Mouse (Mus musculus) liver, embryonic 13.5 days (tissue): ENCODE results near the gene Gm614. TPM values are rescaled to one million over a fixed set of nuclear protein-coding genes. Genes with fewer than 3 reads are reported as not detected.
A peak's percentile ranks its signal among the peaks of the same experiment; 100 is the strongest.

Experiments
- ATAC-seq: fragments of 200-750 bp; cut with Nextera tagmentation; 2 replicates; pipeline ENCODE4 v1.8.0; 2017; ENCODE audit warnings: low read depth, mild to moderate bottlenecking, moderate number of reproducible peaks, moderate library complexity
- DNase-seq: peaks from one replicate; pipeline ENCODE4 v3.0.0; 2022
- H3K27ac ChIP-seq: fragments of 300-500 bp; sonication (generic); 2 replicates; pipeline ENCODE4 v1.5.1; 2015; ENCODE audit warnings: moderate library complexity, mild to moderate bottlenecking, inconsistent platforms
- H3K27me3 ChIP-seq: fragments of 300-500 bp; sonication (generic); 2 replicates; pipeline ENCODE4 v1.6.1; 2015; ENCODE audit warnings: mild to moderate bottlenecking, inconsistent platforms
- H3K36me3 ChIP-seq: fragments of 300-500 bp; sonication (generic); 2 replicates; pipeline ENCODE4 v1.6.1; 2015; ENCODE audit warnings: mild to moderate bottlenecking, inconsistent platforms
- H3K4me1 ChIP-seq: fragments of 300-500 bp; sonication (generic); replicated peaks from 2 replicates; pipeline ENCODE4 v1.6.1; 2015; ENCODE audit warnings: inconsistent platforms
- H3K4me2 ChIP-seq: fragments of 300-500 bp; sonication (generic); 2 replicates; pipeline ENCODE4 v1.6.1; 2015; ENCODE audit warnings: inconsistent platforms, mild to moderate bottlenecking, moderate library complexity
- H3K4me3 ChIP-seq: fragments of 300-500 bp; sonication (generic); replicated peaks from 2 replicates; pipeline ENCODE4 v1.5.1; 2015; ENCODE audit warnings: mild to moderate bottlenecking, inconsistent platforms
- H3K9ac ChIP-seq: fragments of 300-500 bp; sonication (generic); 2 replicates; pipeline ENCODE4 v1.6.1; 2015; ENCODE audit warnings: mild to moderate bottlenecking, inconsistent platforms
- H3K9me3 ChIP-seq: fragments of 300-500 bp; sonication (generic); replicated peaks from 2 replicates; pipeline ENCODE4 v1.6.1; 2016; ENCODE audit warnings: inconsistent platforms
- WGBS: fragments of 180-500 bp; shearing (Covaris S2); methylation state at CpG from one replicate; pipeline ENCODE4 v1.1.7; 2015; ENCODE audit not compliant: insufficient replicate concordance; 5-methylcytosine and 5-hydroxymethylcytosine counted together
- polyA plus RNA-seq: library from polyadenylated mRNA; unstranded; fragments of >200 nt; fragmentation: Nextera tagmentation; extraction: Ambion mirVana; gene quantifications from 2 replicates; pipeline ENCODE4 v1.2.1, GENCODE M21; 2015

The Gm614 gene
- not detected in 2 replicates for polyA plus RNA-seq

DNA sequence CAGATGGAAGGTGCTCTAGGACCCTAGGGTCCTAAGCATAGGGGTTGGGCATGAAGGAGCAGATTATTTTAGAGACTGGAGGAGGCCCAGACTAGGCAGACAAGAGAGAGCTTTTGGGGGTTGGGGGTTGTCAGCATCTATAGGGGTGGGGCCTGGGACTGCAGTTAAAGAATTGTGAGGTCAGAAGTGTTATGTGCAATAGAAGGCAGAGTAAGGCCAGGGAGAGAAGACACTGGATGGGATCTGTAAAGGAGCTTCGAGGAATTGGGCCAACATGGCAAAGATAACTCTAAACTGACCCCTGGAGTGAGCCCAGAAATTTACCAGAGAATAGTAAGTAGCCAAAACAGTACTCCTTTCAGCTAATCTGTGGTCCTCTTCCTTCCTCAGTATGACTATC lies at the start of gene Gm614:
Gm614 (minus strand) TSS at position 101 of the 400 bp plus-strand sequence.
- no peak within 1 kb of the TSS for H3K27ac ChIP-seq
- no peaks in the 10 kb centered on the region for H3K27me3 ChIP-seq
- no peak within 1 kb of the TSS for H3K4me3 ChIP-seq
- DNase-seq (no peak), ATAC-seq (no peak)
- H3K36me3 ChIP-seq = peaks cover 2% of the 10 kb centered on the region
- H3K9ac ChIP-seq = no peak within 1 kb of the TSS
- 83% methylated on average over 1 of the region's 1 CpGs for WGBS
- no peaks in the 10 kb centered on the region for H3K9me3 ChIP-seq
- no peak within 1 kb of the TSS for H3K4me2 ChIP-seq
- H3K4me1 ChIP-seq = peaks cover 35% of the 10 kb centered on the region

DNA sequence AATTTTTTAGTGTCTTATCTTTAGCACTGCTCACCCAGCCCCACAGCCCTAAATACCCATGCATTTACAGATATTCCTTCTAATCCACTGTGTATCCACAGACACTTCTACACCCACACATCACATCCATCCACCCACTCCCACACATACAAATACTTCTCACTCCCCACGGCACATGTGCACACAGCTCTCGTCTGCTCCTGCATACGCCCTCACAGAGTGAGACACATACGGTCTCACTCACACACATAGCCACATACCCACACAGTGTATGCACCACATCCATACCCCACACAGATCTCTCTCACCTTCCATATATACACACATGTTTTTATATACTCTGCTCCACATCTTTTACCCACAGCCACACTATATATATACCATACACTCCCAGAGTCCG lies 45.5 kb upstream of the Gm614 start:
- WGBS = 75% methylated on average over 5 of the region's 5 CpGs
- DNase-seq (no peak), ATAC-seq (no peak)
- Histone ChIP-seq H3K27me3 (peaks cover 42% of the 10 kb centered on the region), H3K27ac (no peak overlapping the region), H3K4me3 (no peak overlapping the region), H3K9me3 (no peaks in the 10 kb centered on the region), H3K4me1 (no peaks in the 10 kb centered on the region), H3K9ac (no peak overlapping the region), H3K36me3 (no peaks in the 10 kb centered on the region), H3K4me2 (no peak overlapping the region)

DNA sequence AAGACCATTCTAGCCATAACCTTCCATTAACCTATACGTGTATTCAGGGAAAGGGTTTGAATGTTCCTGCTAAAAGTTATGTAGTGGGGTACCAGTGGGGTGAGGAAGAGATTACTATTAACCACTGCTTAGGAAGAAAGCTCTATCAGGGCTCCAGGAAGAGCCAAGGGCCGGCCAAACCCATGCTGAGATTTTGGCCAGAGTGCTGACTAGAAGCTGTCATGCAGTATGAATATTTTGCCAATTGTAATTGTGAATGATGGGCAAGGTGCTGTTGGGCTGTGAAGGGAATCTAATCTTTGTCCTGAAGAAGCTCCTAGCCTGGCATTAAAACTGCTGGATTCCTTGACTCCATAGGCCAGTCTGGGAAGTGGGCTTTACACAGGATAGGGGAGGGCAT lies 40.9 kb upstream of the Gm614 start:
- Histone ChIP-seq H3K36me3 (no peaks in the 10 kb centered on the region), H3K4me1 (no peaks in the 10 kb centered on the region), H3K4me2 (no peak overlapping the region), H3K4me3 (no peak overlapping the region), H3K9ac (no peak overlapping the region), H3K9me3 (no peaks in the 10 kb centered on the region), H3K27ac (no peak overlapping the region), H3K27me3 (peaks cover 46% of the 10 kb centered on the region; the same call in 1 of the 2 replicates)
- DNase-seq = no peak
- no peak for ATAC-seq
- 38% methylated on average over 2 of the region's 2 CpGs for WGBS

DNA sequence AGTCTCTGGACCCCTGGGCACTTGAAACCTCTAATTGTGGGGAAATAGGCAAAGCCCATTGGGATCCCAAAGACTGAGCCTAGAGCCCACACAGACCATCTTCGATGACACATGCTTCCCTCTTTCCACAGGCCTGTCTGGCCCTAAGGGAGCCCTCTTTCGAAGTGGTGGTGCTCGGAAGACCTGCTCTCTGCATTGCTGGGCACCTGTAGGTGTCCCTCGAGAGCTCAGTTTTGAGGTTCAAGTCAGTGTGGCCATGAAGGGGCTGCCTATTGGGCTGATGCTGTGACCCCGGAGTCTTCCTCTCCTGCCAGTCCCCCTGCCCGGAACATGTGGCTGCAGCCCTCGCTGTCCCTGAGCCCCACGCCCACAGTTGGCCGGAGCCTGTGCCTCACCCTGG lies 37.9 kb upstream of the Gm614 start:
- ATAC-seq (no peak), DNase-seq (no peak)
- Histone ChIP-seq H3K9me3 (no peaks in the 10 kb centered on the region), H3K9ac (no peak overlapping the region), H3K4me1 (peaks cover 4% of the 10 kb centered on the region; the same call in 1 of the 2 replicates), H3K27ac (no peak overlapping the region), H3K36me3 (peaks cover 12% of the 10 kb centered on the region), H3K4me2 (no peak overlapping the region), H3K4me3 (no peak overlapping the region), H3K27me3 (peaks cover 47% of the 10 kb centered on the region; the same call in 1 of the 2 replicates)
- 73% methylated on average over 9 of the region's 9 CpGs for WGBS

DNA sequence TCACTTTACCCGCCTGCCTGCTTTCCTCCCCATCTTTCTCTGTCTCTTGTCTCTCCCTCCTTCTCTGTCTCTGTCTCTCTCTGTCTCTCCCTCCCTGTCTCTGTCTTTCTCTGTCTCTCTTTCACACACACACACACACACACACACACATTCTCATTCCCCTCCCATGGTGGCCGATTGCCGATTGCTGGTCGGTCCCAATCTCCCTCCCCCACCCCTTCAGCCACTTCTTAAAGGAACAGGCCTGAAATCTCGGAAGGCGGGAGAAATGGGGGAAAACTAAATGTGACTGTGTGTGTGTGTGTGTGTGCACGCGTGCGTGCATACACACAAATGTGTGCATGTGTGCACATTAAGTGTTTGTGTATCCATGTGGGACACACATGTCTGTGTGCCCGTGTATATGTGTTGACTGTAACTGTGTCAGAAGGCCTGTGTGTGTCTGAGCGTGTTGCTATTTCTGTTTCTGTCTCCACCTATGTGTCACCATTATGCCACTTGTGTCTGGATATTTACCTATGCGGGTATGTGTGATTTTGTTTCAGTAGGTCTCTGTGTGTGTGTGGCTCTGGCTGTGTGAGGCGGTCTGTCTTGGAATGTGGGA lies 36.7 kb upstream of the Gm614 start:
- no peak overlapping the region for H3K27ac ChIP-seq
- ATAC-seq (no peak), DNase-seq (no peak)
- H3K27me3 ChIP-seq = peaks cover 42% of the 10 kb centered on the region; the same call in 1 of the 2 replicates
- H3K9ac ChIP-seq = no peak overlapping the region
- H3K36me3 ChIP-seq = peaks cover 23% of the 10 kb centered on the region
- WGBS = 41% methylated on average over 13 of the region's 13 CpGs
- peaks cover 4% of the 10 kb centered on the region; the same call in 1 of the 2 replicates for H3K4me1 ChIP-seq
- H3K4me2 ChIP-seq = no peak overlapping the region
- H3K4me3 ChIP-seq = no peak overlapping the region
- H3K9me3 ChIP-seq = no peaks in the 10 kb centered on the region

DNA sequence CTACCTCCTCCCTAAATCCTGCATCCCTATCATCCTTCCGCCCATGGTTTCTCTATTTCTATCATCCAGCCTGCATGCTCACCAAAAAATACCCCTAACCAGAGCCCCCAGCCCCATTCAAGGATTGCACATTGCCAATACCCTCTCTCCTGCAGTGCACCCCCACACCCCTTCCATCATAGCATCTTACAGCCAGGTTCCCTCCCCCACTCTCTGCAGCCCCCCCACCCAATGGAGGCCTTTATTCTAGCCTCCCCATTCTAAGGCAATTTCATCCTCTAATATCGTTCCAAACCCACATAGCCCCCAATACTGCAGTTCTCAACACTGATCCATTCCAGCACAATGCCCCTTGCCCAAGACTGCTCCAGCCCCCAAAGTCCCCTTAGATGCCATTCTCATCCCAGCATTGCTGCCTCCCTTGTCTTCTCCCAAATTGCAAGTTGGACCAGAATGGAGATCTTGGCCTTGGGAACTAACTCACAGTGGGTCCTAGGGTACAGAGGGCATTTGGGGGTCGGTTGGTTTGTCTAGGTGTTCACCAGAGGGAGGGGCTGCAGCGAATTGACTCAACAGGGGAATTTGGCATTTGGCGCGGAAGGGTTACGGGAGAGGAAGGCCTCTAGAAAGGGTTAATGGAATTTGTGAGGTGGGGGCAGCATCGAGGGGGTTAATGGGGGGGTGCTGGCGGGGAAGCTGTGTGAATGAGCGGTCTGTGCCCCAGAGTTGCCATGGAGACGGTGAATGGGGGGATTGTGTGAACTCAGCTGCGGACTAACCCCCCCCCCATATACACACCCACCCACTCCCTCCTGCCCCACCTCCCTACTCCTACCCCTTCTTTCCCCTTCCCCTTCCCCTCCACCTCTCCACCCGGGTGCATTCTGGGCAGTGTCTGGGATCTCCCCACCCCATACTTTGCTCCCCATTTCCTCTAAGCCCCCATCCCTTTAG lies 36.0 kb upstream of the Gm614 start:
- Histone ChIP-seq H3K27me3 (peaks cover 38% of the 10 kb centered on the region; the same call in 1 of the 2 replicates), H3K9ac (no peak overlapping the region), H3K4me2 (no peak overlapping the region), H3K27ac (no peak overlapping the region), H3K4me3 (0 out of 2 replicates have a peak overlapping the region, but pooled peaks have one; percentile 2), H3K36me3 (peaks cover 31% of the 10 kb centered on the region), H3K4me1 (peaks cover 4% of the 10 kb centered on the region; the same call in 1 of the 2 replicates), H3K9me3 (no peaks in the 10 kb centered on the region)
- DNase-seq = no peak
- WGBS = 32% methylated on average over 12 of the region's 13 CpGs
- no peak for ATAC-seq

DNA sequence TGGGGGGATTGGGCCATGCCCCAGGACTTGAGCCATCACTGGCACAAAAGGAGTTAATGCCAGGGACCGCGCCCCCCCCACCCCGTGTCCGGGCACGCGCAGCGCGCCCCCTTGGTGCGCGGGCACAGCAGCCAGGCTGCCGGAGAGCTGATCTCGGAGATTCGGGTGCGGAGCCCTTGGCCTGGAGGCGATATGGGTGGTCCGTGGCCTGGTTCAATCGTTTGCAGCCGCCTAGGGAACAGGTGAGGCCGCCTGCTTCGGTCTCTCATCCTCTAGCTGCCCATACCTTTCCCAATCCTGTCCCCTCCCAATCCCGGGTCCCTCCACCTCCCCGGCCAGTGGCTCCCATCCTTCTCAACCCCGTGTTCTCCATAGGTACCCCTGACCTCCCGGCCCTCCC lies 35.3 kb upstream of the Gm614 start, which contains the start of gene Nlgn3:
Nlgn3 (plus strand) TSS at position 114 of the 400 bp plus-strand sequence.
- WGBS = 35% methylated on average over 20 of the region's 24 CpGs
- Histone ChIP-seq H3K9me3 (no peaks in the 10 kb centered on the region), H3K4me1 (peaks cover 4% of the 10 kb centered on the region; the same call in 1 of the 2 replicates), H3K27me3 (peaks cover 36% of the 10 kb centered on the region; the same call in 1 of the 2 replicates), H3K36me3 (peaks cover 37% of the 10 kb centered on the region), H3K4me3 (0 out of 2 replicates have a peak within 1 kb of the TSS, but pooled peaks have one; percentile 2), H3K9ac (no peak within 1 kb of the TSS), H3K4me2 (peak within 1 kb of the TSS; percentile 21; the same call in 1 of the 2 replicates), H3K27ac (peak within 1 kb of the TSS; percentile 39)
- ATAC-seq (no peak), DNase-seq (no peak)

DNA sequence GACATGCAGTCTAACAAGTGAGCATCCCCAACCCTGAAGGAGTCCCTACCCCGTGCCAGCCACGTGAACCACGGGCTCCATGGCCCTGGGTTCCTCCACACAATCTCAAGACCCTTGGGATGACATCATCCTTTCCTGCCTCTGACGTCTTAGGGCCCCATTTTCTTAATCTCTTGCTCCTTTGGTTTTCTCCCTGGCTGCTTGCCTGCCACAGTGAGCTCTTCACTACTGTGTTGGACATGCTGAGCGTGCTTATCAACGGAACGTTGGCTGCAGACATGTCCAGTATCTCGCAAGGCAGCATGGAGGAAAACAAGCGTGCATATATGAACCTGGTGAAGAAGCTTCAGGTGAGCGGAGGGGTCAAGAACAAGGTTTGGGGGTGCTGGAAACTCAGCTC lies 26.3 kb upstream of the Gm614 start:
- H3K36me3 ChIP-seq = peaks cover 93% of the 10 kb centered on the region
- peaks cover 58% of the 10 kb centered on the region for H3K4me1 ChIP-seq
- WGBS = 57% methylated on average over 10 of the region's 10 CpGs
- 0 out of 2 replicates have a peak overlapping the region, but pooled peaks have one; percentile 23 for H3K4me2 ChIP-seq
- DNase-seq (peak; percentile 16), ATAC-seq (peak; percentile 19; the same call in 1 of the 2 replicates)
- H3K27me3 ChIP-seq = no peaks in the 10 kb centered on the region
- H3K4me3 ChIP-seq = no peak overlapping the region
- peak overlapping the region; percentile 98 for H3K27ac ChIP-seq
- no peaks in the 10 kb centered on the region for H3K9me3 ChIP-seq
- peak overlapping the region; percentile 41; the same call in 1 of the 2 replicates for H3K9ac ChIP-seq

DNA sequence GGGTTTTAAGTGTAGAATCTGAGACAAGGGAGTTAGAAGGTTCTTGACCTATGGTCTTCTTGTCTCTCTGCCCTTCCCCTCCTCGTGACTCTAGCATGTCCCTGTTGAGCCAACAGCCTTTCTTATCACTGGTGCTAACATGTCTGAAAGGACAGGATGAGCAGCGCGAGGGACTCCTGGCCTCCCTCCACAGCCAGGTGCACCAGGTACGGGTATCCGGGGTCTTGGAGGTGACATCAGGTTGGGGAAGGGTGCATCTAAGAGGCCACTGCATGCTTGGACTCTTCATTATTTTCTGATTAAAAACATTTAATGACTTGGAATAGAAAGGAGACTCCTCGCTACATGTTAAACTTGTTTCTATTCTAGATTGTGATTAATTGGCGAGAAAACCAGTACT lies 25.2 kb upstream of the Gm614 start:
- Histone ChIP-seq H3K4me2 (peak overlapping the region; percentile 61; the same call in 1 of the 2 replicates), H3K36me3 (peaks cover 93% of the 10 kb centered on the region), H3K4me1 (peaks cover 58% of the 10 kb centered on the region), H3K27ac (peak overlapping the region; percentile 98), H3K9ac (no peak overlapping the region), H3K4me3 (no peak overlapping the region), H3K27me3 (no peaks in the 10 kb centered on the region), H3K9me3 (no peaks in the 10 kb centered on the region)
- DNase-seq (no peak), ATAC-seq (no peak)
- 80% methylated on average over 7 of the region's 7 CpGs for WGBS

DNA sequence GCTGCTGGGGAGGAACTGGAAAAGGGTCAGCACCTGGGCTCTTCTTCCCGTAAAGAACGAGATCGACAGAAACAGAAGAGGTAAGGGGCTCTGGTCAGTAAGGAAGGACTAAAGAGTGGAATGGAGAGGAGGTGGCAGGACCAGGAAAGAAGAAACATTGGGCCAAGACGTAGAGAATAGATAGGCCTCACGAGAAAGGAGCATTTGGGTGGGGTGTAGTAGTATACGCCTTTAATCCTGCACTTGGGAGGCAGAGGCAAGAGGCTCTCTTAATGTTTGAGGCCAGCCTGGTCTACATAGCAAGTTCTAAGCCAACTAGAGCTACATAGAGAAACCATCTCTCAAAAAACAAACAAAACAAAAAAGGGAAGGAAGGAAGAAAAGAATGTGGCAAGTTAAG lies 24.6 kb upstream of the Gm614 start:
- H3K27me3 ChIP-seq = no peaks in the 10 kb centered on the region
- WGBS = 61% methylated on average over 6 of the region's 6 CpGs
- H3K9me3 ChIP-seq = no peaks in the 10 kb centered on the region
- H3K4me3 ChIP-seq = no peak overlapping the region
- H3K27ac ChIP-seq = peak overlapping the region; percentile 98
- no peak for DNase-seq
- peaks cover 93% of the 10 kb centered on the region for H3K36me3 ChIP-seq
- H3K4me2 ChIP-seq = peak overlapping the region; percentile 61
- ATAC-seq = peak; percentile 53
- peaks cover 58% of the 10 kb centered on the region for H3K4me1 ChIP-seq
- peak overlapping the region; percentile 72 for H3K9ac ChIP-seq

DNA sequence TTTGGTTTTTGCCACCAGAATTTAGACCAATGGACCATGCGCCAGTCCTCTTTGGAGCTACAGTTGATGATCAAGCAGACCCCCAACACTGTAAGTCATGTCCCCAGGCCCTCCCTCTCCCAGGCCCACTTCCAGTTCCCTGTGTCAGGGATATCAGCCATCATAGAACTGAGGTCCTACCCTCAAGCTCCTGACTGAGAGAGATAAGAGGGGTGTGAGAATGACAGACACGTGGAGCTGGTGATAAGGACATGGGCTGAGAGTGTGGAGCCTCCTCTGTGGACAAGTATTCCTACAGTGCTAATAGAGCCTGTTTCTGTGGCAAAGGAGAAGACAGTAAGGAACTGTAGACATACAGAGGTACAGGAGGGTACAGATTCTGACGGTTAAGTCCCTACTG lies 23.8 kb upstream of the Gm614 start:
- Histone ChIP-seq H3K9ac (peak overlapping the region; percentile 72), H3K27me3 (no peaks in the 10 kb centered on the region), H3K27ac (peak overlapping the region; percentile 98), H3K9me3 (no peaks in the 10 kb centered on the region), H3K4me1 (peaks cover 58% of the 10 kb centered on the region), H3K4me2 (peak overlapping the region; percentile 61), H3K4me3 (peak overlapping the region; percentile 27), H3K36me3 (peaks cover 93% of the 10 kb centered on the region)
- WGBS = 43% methylated on average over 3 of the region's 3 CpGs
- DNase-seq (peak; percentile 73), ATAC-seq (peak; percentile 97)
